Mouse (Mus musculus) liver, postnatal 0 days (tissue): ENCODE measurements at regions not wholly inside any gene's neighbourhood (a gene's known extent, or its start where the extent isn't known, plus 50 kb on each side); places are given as distances from the start of the nearest gene placed in this dataset.

Experiments used
- CTCF ChIP-seq: sonication (generic); IDR thresholded peaks from 2 replicates; pipeline ENCODE4 v1.5.1; 2016; ENCODE audit warnings: antibody characterized with exemption, low read depth
- EP300 ChIP-seq: IDR thresholded peaks from 2 replicates; pipeline ENCODE4 v1.6.1; 2016; ENCODE audit warnings: antibody characterized with exemption, low read depth, mild to moderate bottlenecking

GRCm38 (mm10) chr9:83315941-83316817, 124.7 kb downstream of the Lca5 start:
- TF ChIP-seq CTCF, result no peak
- TF ChIP-seq EP300, result no peak
